Mouse (Mus musculus) heart, postnatal 0 days (tissue): ENCODE results near the gene Nt5c2.

Experiments
- CTCF ChIP-seq: IDR thresholded peaks from 2 replicates; pipeline ENCODE4 v1.5.1; 2016; ENCODE audit warnings: antibody characterized with exemption, control low read depth, low read depth
- EP300 ChIP-seq: IDR thresholded peaks from 2 replicates; pipeline ENCODE4 v1.6.1; 2016; ENCODE audit warnings: antibody characterized with exemption, low read depth

DNA sequence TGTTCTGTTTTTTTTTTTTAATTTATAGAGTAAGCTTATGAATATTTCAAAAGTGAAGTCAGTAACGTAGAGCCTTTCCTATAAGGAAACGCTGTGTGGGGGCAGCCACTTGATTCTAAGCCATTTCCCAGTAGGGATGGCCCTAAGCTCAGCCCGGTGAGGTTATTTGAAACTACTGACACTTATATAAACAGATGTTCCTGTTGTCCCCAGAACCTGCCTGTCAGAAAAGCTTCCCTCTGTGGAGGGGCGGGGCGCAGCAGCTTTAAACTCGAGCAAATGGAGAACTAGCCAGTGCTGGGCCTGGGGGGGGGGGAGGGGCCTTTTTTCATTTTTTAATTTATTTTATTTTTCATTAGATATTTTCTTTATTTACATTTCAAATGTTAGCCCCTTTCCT lies 150.9 kb downstream of the Nt5c2 start:
- no peak for TF ChIP-seq CTCF
- no peak for TF ChIP-seq EP300
